ENCODE assay signal across 8 mouse cellular contexts in genomic region chr6:14504171-14504570, GRCm38 (mm10).
A peak's percentile ranks its signal among the peaks of the same experiment; 100 is the strongest.
DNase-seq lines count a peak whose midpoint lies in the region; ATAC-seq and TF ChIP-seq lines count a peak whose summit lies in the region.

No protein-coding gene starts in this region.

- peak; percentile 65 for DNase-seq in embryo, embryonic 10 days (ENCODE audit: low spot score)
- no peak for DNase-seq in embryo, embryonic 9.5 days (ENCODE audit: extremely low spot score)
- DNase-seq in thymus, postnatal 0 days (ENCODE audit: low spot score), result peak; percentile 9
- no peak for DNase-seq in thymus, postnatal 10 days (ENCODE audit: low spot score in 2 of 2)
- peak; percentile 35 for DNase-seq in forelimb bud, embryonic 11.5 days (ENCODE audit: low read depth, low spot score)
- DNase-seq in layer of hippocampus, adult 9-11 months, result peak; percentile 23
- peak; percentile 88 for DNase-seq in midbrain, postnatal 0 days (ENCODE audit: low spot score)
- DNase-seq in thymus, adult 18-20 months, result no peak

- no peak overlapping the region for H3K4me2 ChIP-seq in midbrain, postnatal 0 days (ENCODE audit: low read depth, low read length, poor library complexity, severe bottlenecking)

- peak; percentile 93 for TF ChIP-seq CTCF in midbrain, postnatal 0 days (IDR thresholded peaks at IDR 0.05)

- no peaks in the 10 kb centered on the region for H3K4me1 ChIP-seq in midbrain, postnatal 0 days (ENCODE audit: insufficient read depth, low read length)

- H3K27me3 ChIP-seq in midbrain, postnatal 0 days (ENCODE audit: insufficient read depth, low read length), result no peaks in the 10 kb centered on the region

- no peak overlapping the region for H3K9ac ChIP-seq in midbrain, postnatal 0 days (replicated peaks; ENCODE audit: low read length, poor library complexity, severe bottlenecking)

- peak; percentile 64; the same call in 1 of the 2 replicates for ATAC-seq in midbrain, postnatal 0 days (ENCODE audit: low FRiP score)

- no peaks in the 10 kb centered on the region for H3K9me3 ChIP-seq in midbrain, postnatal 0 days (ENCODE audit: low read length)

- 15% methylated on average over 1 of the region's 1 CpGs for WGBS in midbrain, postnatal 0 days

- H3K4me3 ChIP-seq in midbrain, postnatal 0 days (ENCODE audit: low read depth, low read length), result no peak overlapping the region

- no peaks in the 10 kb centered on the region for H3K36me3 ChIP-seq in midbrain, postnatal 0 days (ENCODE audit: insufficient read depth, low read length)

- H3K27ac ChIP-seq in midbrain, postnatal 0 days (ENCODE audit: low read depth, low read length), result 0 out of 2 replicates have a peak overlapping the region, but pooled peaks have one; percentile 12

Comparison
In these comparisons a context has a peak if more than half of its experiments do, and no peak if none do; other contexts are left out.
1. DNase-seq: peak in embryo, embryonic 10 days (single experiment), thymus, postnatal 0 days (single experiment), forelimb bud, embryonic 11.5 days (single experiment), layer of hippocampus, adult 9-11 months (single experiment) and midbrain, postnatal 0 days (single experiment); none in embryo, embryonic 9.5 days (single experiment), thymus, postnatal 10 days (0 of 2) and thymus, adult 18-20 months (0 of 2).